Mouse (Mus musculus): ENCODE data around the gene Gm9837.

GRCm38 (mm10) chr11:53475620-53476019 is 5.3 kb upstream of the Gm9837 start:
- TF ChIP-seq HCFC1 (IDR thresholded peaks at IDR 0.05; ENCODE audit: borderline replicate concordance, insufficient read depth, low read length) (no peak), ZNF384 (IDR thresholded peaks at IDR 0.05; ENCODE audit: low read depth, low read length) (no peak), MAFK (IDR thresholded peaks at IDR 0.05; ENCODE audit: insufficient read depth, low read depth, low read length) (no peak), CHD2 (IDR thresholded peaks at IDR 0.05; ENCODE audit: low read depth, low read length) (no peak), ZC3H11A (IDR thresholded peaks at IDR 0.05; ENCODE audit: borderline replicate concordance, low read depth, low read length) (no peak)
